11 mouse cellular contexts compared by ENCODE assay signal in the genomic region with DNA sequence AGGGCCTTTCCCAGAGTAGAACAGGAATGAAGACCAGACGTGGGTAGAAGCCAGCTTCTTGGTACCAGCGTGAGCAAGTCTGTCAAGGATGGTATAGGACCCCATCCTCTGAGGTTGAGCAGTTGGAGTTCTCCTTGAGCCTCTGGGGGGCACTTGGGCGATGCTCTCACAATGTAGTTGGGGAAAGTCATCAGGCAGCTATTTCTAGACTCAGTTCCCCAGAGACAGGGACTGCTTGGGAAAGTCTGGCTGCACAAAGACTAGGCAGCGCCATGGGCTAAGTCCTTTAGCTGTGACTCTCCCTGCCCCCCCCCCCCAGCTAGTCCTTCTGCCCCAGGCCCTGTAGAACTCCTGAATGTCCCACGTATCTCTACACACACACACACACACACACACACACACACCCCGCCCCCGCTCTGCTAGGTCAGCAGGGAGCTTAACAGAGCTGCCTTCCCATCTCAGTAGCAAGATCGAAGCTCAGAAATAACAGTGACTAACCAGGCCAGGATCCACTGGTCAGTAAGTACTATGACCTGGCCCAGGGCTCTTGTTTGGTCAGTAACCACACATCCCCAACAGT. TPM values are rescaled to one million over a fixed set of nuclear protein-coding genes. Genes with fewer than 3 reads are reported as not detected.
DNase-seq lines count a peak whose midpoint lies in the region; ATAC-seq and TF ChIP-seq lines count a peak whose summit lies in the region.
"Had no signal": no experiment of that assay in that cellular context is flagged by ENCODE, and none has a peak within 500 bp of the region (broad histone marks: within the 10 kb centered on the region; RNA-seq: fewer than 3 reads in every experiment).

No protein-coding gene starts in this region.

- no peak for TF ChIP-seq EP300 in lung, postnatal 0 days (IDR thresholded peaks at IDR 0.05)

- ATAC-seq in CD4-positive, CD25-positive, alpha-beta regulatory T cell, adult 4 months = no peak
- ATAC-seq in lung, postnatal 0 days = no peak
- ATAC-seq in cerebellum, adult (ENCODE audit: insufficient number of reproducible peaks, low FRiP score, low TSS enrichment) = no peak

- WGBS in lung, postnatal 0 days = 56% methylated on average over 8 of the region's 8 CpGs

- peak overlapping the region; percentile 84 for H3K27ac ChIP-seq in lung, postnatal 0 days (ENCODE audit: low read length)

- no peaks in the 10 kb centered on the region for H3K27me3 ChIP-seq in lung, postnatal 0 days (replicated peaks; ENCODE audit: insufficient read depth, low read length)

- H3K4me2 ChIP-seq in lung, postnatal 0 days (replicated peaks; ENCODE audit: low read depth, low read length) = 0 out of 2 replicates have a peak overlapping the region, but pooled peaks have one; percentile 22

- peaks cover 5% of the 10 kb centered on the region; the same call in 1 of the 2 replicates for H3K36me3 ChIP-seq in lung, postnatal 0 days (ENCODE audit: insufficient read depth, low read length)

- intact Hi-C loops in heart, postnatal 10 days (cut with DNase I) = no loop called here

- H3K9ac ChIP-seq in lung, postnatal 0 days (replicated peaks; ENCODE audit: low read depth) = no peak overlapping the region

- H3K9me3 ChIP-seq in lung, postnatal 0 days (ENCODE audit: low read length) = no peaks in the 10 kb centered on the region

- peaks cover 19% of the 10 kb centered on the region for H3K4me1 ChIP-seq in lung, postnatal 0 days (ENCODE audit: insufficient read depth, low read depth, low read length)

- DNase-seq in CD4-positive, CD25-positive, alpha-beta regulatory T cell, adult 2 months (ENCODE audit: low read depth, low spot score) = peak; percentile 49
- no peak for DNase-seq in lung, postnatal 0 days (ENCODE audit: low spot score)
- DNase-seq in lung, adult 18-20 months = no peak
- peak; percentile 54 to 59 for DNase-seq in heart, postnatal 10 days
- DNase-seq in naive thymus-derived CD4-positive, alpha-beta T cell, adult 2 months (ENCODE audit: low read depth) = peak; percentile 39
- DNase-seq in left cerebral cortex, adult 11 months (ENCODE audit: low spot score) = no peak
- DNase-seq: adrenal gland, adult 2 months had no signal

- 0 out of 2 replicates have a peak, but pooled peaks have one; percentile 18 for TF ChIP-seq CTCF in lung, postnatal 0 days (IDR thresholded peaks at IDR 0.05)

- no peak overlapping the region for H3K4me3 ChIP-seq in lung, postnatal 0 days (ENCODE audit: low read depth, low read length)

RNA-seq across cellular contexts. Expression of gene Akna, which starts 3.4 kb away (rescaled TPM):
- 100 to 1,000 TPM in 1 of 2 experiments, 10 to 100 TPM in 1; 95.9 to 158 TPM for polyA plus RNA-seq in CD4-positive, CD25-positive, alpha-beta regulatory T cell, adult 4 months (2017; shearing (Covaris generic))
- polyA plus RNA-seq in lung, postnatal 0 days (2015; fragmentation: Nextera tagmentation; extraction: Ambion mirVana) = 5.7 and 6.4 TPM in 2 replicates
- 1 to 10 TPM; 5.4 to 6.1 TPM for total RNA-seq in heart, postnatal 10 days (2021)

RNA-seq across cellular contexts. Expression of gene Orm2, which starts 37.5 kb away (rescaled TPM):
- polyA plus RNA-seq in CD4-positive, CD25-positive, alpha-beta regulatory T cell, adult 4 months (2017; shearing (Covaris generic)) = under 1 TPM in 1 of 2 experiments, not detected in 1; 0.43 TPM
- polyA plus RNA-seq in lung, postnatal 0 days (2015; fragmentation: Nextera tagmentation; extraction: Ambion mirVana) = 0.21 and 0.46 TPM in 2 replicates
- not detected for total RNA-seq in heart, postnatal 10 days (2021)
- total RNA-seq: neutrophil, adult 5-6 weeks had no signal

RNA-seq across cellular contexts. Expression of gene Orm3, which starts 43.8 kb away (rescaled TPM):
- 1 to 10 TPM in 1 of 2 experiments, under 1 TPM in 1; 0.79 to 1.2 TPM for polyA plus RNA-seq in CD4-positive, CD25-positive, alpha-beta regulatory T cell, adult 4 months (2017; shearing (Covaris generic))
- 0.21 TPM in 1 of 2 replicates, not detected in the other for polyA plus RNA-seq in lung, postnatal 0 days (2015; fragmentation: Nextera tagmentation; extraction: Ambion mirVana)
- total RNA-seq in heart, postnatal 10 days (2021) = under 1 TPM in 1 of 2 experiments, not detected in 1; 0.60 TPM
- total RNA-seq: neutrophil, adult 5-6 weeks had no signal
- polyA plus RNA-seq: thymus, postnatal 0 days had no signal

RNA-seq across cellular contexts. Expression of gene Orm1, which starts 55.4 kb away (rescaled TPM):
- polyA plus RNA-seq in CD4-positive, CD25-positive, alpha-beta regulatory T cell, adult 4 months (2017; shearing (Covaris generic)) = not detected
- 4.0 and 5.7 TPM in 2 replicates for polyA plus RNA-seq in lung, postnatal 0 days (2015; fragmentation: Nextera tagmentation; extraction: Ambion mirVana)
- under 1 TPM in 1 of 2 experiments, not detected in 1; 0.35 TPM for total RNA-seq in heart, postnatal 10 days (2021)
- total RNA-seq: neutrophil, adult 5-6 weeks had no signal

Comparison
In these comparisons a context has a peak if more than half of its experiments do, and no peak if none do; other contexts are left out.
1. DNase-seq: peak in CD4-positive, CD25-positive, alpha-beta regulatory T cell, adult 2 months (single experiment), heart, postnatal 10 days (2 of 2) and naive thymus-derived CD4-positive, alpha-beta T cell, adult 2 months (single experiment); none in lung, postnatal 0 days (single experiment), lung, adult 18-20 months (0 of 2) and left cerebral cortex, adult 11 months (single experiment).
2. RNA of gene Akna, which starts 3.4 kb away (polyA plus RNA-seq): 95.9 to 158 TPM in CD4-positive, CD25-positive, alpha-beta regulatory T cell, adult 4 months; 5.7 to 6.4 TPM in lung, postnatal 0 days; every median in the first group is over 10 times any median in the second.